Comparison of ENCODE assay signal across 9 mouse cellular contexts in genomic region chr15:63652216-63652961, GRCm38 (mm10).
A peak's percentile ranks its signal among the peaks of the same experiment; 100 is the strongest.
DNase-seq lines count a peak whose midpoint lies in the region; ATAC-seq and TF ChIP-seq lines count a peak whose summit lies in the region.
"Had no signal": no experiment of that assay in that cellular context is flagged by ENCODE, and none has a peak within 500 bp of the region (broad histone marks: within the 10 kb centered on the region; RNA-seq: fewer than 3 reads in every experiment).

No protein-coding gene starts in this region.

- 41% methylated on average over 11 of the region's 11 CpGs for WGBS in forebrain, embryonic 13.5 days
- WGBS in lung, adult 2 months = 30% methylated on average over 11 of the region's 11 CpGs

- no peaks in the 10 kb centered on the region for H3K9me3 ChIP-seq in forebrain, embryonic 13.5 days (replicated peaks)

- intact Hi-C loops in heart, postnatal 36 days (cut with DNase I) = loop anchor here (2.0 kb wide), 1 partner anchor 1670 kb away; no protein-coding TSS in a partner anchor

- TF ChIP-seq POLR2A in lung, adult 2 months (IDR thresholded peaks at IDR 0.05; ENCODE audit: borderline replicate concordance, extremely low read depth, low read depth, low read length) = no peak

- H3K27me3 ChIP-seq in forebrain, embryonic 13.5 days = no peaks in the 10 kb centered on the region

- H3K4me1 ChIP-seq in forebrain, embryonic 13.5 days = peaks cover 12% of the 10 kb centered on the region
- no peaks in the 10 kb centered on the region for H3K4me1 ChIP-seq in lung, adult 2 months (ENCODE audit: control insufficient read depth, insufficient read depth, low read length)

- DNase-seq in CD8-positive naive resting alpha-beta T cell, adult 2 months (ENCODE audit: low read depth in 2 of 2, low spot score in 2 of 2) = peak; percentile 64 to 80
- peak; percentile 76 for DNase-seq in c-Kit-positive CD71-negative TER-119-negative erythroid progenitor cells, embryonic 14.5 days (ENCODE audit: low read depth)
- peak; percentile 79 to 88 for DNase-seq in heart, postnatal 36 days
- peak; percentile 70 to 91 for DNase-seq in layer of hippocampus, adult 18-20 months (ENCODE audit: low spot score in 2 of 2)
- peak; percentile 75 for DNase-seq in lung, adult 2 months
- DNase-seq in thymus, postnatal 10 days (ENCODE audit: low spot score in 2 of 2) = peak; percentile 73 to 85

- H3K36me3 ChIP-seq in forebrain, embryonic 13.5 days (ENCODE audit: poor library complexity, severe bottlenecking) = no peaks in the 10 kb centered on the region

- TF ChIP-seq CTCF in lung, adult 2 months (IDR thresholded peaks at IDR 0.05; ENCODE audit: insufficient read depth, low read length) = no peak

- no peak overlapping the region for H3K4me3 ChIP-seq in forebrain, embryonic 13.5 days
- no peak overlapping the region for H3K4me3 ChIP-seq in lung, adult 2 months (replicated peaks; ENCODE audit: extremely low read depth, low read depth, low read length)
- H3K4me3 ChIP-seq: erythroblast, embryonic 14.5 days had no signal

- no peak overlapping the region for H3K4me2 ChIP-seq in forebrain, embryonic 13.5 days

- H3K27ac ChIP-seq in forebrain, embryonic 13.5 days = no peak overlapping the region

- H3K9ac ChIP-seq in forebrain, embryonic 13.5 days = no peak overlapping the region

- ATAC-seq in forebrain, embryonic 13.5 days = peak; percentile 71
- ATAC-seq in neutrophil, adult 5-6 weeks (ENCODE audit: extremely low read depth, insufficient number of reproducible peaks, low FRiP score, poor library complexity, severe bottlenecking) = peak; percentile 65; the same call in 1 of the 2 replicates
